Mouse (Mus musculus) regulatory T cell (primary cell): Measurements from ENCODE around the gene Vmn2r16.

Experiments
- in situ Hi-C: fragments of 300-600 bp; cut with MboI, MseI; formaldehyde crosslinking; loops from one replicate; pipeline ENCODE4 v1.15.1; 2025; ENCODE audit warnings: high pct_unique_total_duplicates

Gene Vmn2r16

DNA sequence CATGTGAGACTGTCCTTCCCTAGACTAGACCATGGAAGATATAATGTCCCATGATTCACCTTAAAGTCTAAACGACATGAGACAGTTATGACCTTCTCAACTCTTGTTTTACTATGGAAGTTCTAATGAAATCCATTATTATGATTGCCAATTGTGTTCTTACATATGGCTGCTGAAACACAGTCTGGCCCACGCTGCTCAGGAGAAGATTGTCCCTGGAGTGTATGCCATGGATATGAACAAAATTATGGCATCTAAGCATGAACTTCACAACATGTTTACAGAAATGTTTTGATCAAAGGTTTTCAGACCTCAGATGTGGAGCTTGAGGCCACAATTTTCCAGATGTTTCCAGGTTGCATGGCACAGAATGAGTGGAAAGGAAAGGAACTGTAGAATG lies at the start of gene Vmn2r16:
Gene Vmn2r16 (plus strand): TSS at position 301 of the 400 bp plus-strand sequence.
- in situ Hi-C loops = no loop called here

DNA sequence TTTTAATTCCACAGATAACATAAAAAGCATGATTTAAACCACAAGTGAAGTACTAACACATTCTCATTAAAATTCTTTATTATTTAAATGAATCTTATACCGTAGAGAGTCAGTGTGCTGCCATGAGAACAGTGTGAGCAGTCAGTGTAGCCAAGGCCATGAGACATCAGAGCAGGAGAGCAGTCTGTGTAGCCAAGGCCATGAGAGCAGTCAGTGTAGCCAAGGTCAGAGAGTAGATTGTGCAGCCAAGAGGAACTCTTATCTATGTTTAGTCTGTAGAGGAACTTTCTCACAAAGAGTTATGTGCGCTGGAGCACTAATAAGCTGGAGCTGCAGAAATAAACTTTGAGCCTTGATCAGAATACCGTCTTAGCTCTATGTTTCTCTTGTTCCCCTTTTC lies 35.3 kb upstream of the Vmn2r16 start:
- in situ Hi-C loops = no loop called here

DNA sequence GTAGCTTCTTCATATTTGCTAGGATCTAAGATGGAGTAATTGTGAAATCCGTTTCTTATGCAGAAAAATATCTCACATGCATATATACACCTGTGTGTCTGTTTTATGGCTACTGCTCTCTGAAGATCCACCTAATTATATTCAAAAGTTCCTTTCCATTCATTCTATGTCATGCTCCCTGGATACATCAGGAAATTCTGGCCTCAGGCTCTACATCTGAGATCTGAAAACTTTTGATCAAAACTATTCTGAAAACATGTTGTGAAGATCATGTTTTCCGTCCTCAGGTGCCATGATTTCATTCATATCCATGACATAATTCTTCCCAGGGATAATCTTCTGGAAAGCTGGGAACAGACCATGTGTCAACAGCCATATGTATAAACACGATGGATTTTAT lies 32.4 kb upstream of the Vmn2r16 start, which contains the start of gene Vmn2r15:
Gene Vmn2r15 (minus strand): TSS at position 101 of the 400 bp plus-strand sequence.
- in situ Hi-C loops = no loop called here

DNA sequence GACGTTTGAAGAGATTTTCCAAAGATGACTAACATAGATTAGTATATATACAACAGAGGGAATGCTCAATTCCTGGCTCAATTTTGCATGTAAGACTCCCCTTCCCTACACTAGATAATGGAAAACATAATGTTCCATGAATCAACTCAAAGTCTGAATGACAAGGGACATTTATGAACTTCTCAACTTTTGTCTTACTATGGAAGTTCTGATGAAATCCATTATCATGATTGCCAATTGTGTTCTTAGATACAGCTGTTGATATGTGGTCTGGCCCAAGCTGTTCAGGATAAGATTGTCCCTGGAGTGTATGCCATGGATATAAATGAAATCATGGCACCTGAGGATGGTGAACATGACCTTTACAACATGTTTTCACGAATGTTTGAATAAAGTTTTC lies 89.4 kb downstream of the Vmn2r16 start, which contains the start of gene Vmn2r17:
Gene Vmn2r17 (plus strand): TSS at position 301 of the 400 bp plus-strand sequence.
- in situ Hi-C loops = loop anchor here (10.0 kb wide), 1 partner anchor 415 kb away; the partner anchor contains the start of gene Vmn2r10
